Mouse (Mus musculus) kidney, embryonic 14.5 days (tissue): ENCODE results near the gene Cldn2. TPM values are rescaled to one million over a fixed set of nuclear protein-coding genes. Genes with fewer than 3 reads are reported as not detected.

ENCODE experiments used
- ATAC-seq: fragments of 200-750 bp; cut with Nextera tagmentation; 2 replicates; pipeline ENCODE4 v1.8.0; 2017; ENCODE audit warnings: moderate number of reproducible peaks, mild to moderate bottlenecking, moderate TSS enrichment, moderate library complexity; ENCODE audit not compliant: low FRiP score, low TSS enrichment
- H3K27ac ChIP-seq: fragments of 300-500 bp; sonication (generic); 2 replicates; pipeline ENCODE4 v1.5.1; 2014; ENCODE audit warnings: low read depth, mild to moderate bottlenecking, low read length, moderate library complexity, mixed read lengths
- H3K27me3 ChIP-seq: fragments of 300-500 bp; sonication (generic); 2 replicates; pipeline ENCODE4 v1.6.1; 2014; ENCODE audit warnings: mild to moderate bottlenecking, low read length; ENCODE audit not compliant: control insufficient read depth, insufficient read depth
- H3K36me3 ChIP-seq: fragments of 300-500 bp; sonication (generic); 2 replicates; pipeline ENCODE4 v1.6.1; 2014; ENCODE audit warnings: low read length, mixed read lengths; ENCODE audit not compliant: control insufficient read depth, insufficient read depth
- H3K4me1 ChIP-seq: fragments of 300-500 bp; sonication (generic); 2 replicates; pipeline ENCODE4 v1.6.1; 2014; ENCODE audit warnings: low read length, mixed read lengths; ENCODE audit not compliant: control insufficient read depth, insufficient read depth
- H3K4me2 ChIP-seq: fragments of 300-500 bp; sonication (generic); replicated peaks from 2 replicates; pipeline ENCODE4 v1.6.1; 2014; ENCODE audit warnings: low read depth, mild to moderate bottlenecking, low read length
- H3K4me3 ChIP-seq: fragments of 300-500 bp; sonication (generic); 2 replicates; pipeline ENCODE4 v1.5.1; 2014; ENCODE audit warnings: mild to moderate bottlenecking, low read length
- H3K9ac ChIP-seq: fragments of 300-500 bp; sonication (generic); 2 replicates; pipeline ENCODE4 v1.6.1; 2014; ENCODE audit warnings: low read depth, mild to moderate bottlenecking, low read length, moderate library complexity
- H3K9me3 ChIP-seq: fragments of 300-500 bp; sonication (generic); 2 replicates; pipeline ENCODE4 v1.6.1; 2016; ENCODE audit warnings: low read length; ENCODE audit not compliant: control insufficient read depth
- WGBS: fragments of 180-500 bp; shearing (Covaris S2); extraction: QIAGEN DNeasy Blood & Tissue Kit; methylation state at CpG from one replicate; pipeline ENCODE4 v1.1.7; 2014; 5-methylcytosine and 5-hydroxymethylcytosine counted together
- polyA plus RNA-seq: library from polyadenylated mRNA; unstranded; fragments of >200 nt; fragmentation: Nextera tagmentation; extraction: Ambion mirVana; gene quantifications from 2 replicates; pipeline ENCODE4 v1.2.1, GENCODE M21; 2014

Gene Cldn2
- polyA plus RNA-seq, 1 experiment from 2014 or later = 5.0 TPM

DNA sequence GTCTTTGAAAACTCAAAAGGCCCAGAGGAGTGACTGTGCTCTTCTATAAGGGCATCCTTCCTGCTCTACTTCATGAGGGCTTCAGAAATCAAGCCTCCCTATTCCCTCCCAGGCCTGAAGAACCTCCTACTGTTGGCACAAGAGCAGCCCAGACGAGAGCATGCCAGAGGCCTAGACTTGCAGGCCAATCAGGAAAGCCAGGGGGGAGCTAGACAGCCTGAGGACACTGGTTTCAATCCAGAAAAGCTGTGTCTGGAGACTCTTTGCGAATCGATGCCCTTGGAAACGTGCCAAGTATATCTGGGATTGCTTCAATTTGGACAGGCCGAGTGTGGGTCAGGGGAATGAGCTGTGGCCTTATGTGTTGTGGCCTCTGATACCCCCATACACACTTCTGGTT, 21.2 kb upstream of the Cldn2 start:
- no peaks in the 10 kb centered on the region for H3K36me3 ChIP-seq
- 83% methylated on average over 5 of the region's 5 CpGs for WGBS
- no peak for ATAC-seq

DNA sequence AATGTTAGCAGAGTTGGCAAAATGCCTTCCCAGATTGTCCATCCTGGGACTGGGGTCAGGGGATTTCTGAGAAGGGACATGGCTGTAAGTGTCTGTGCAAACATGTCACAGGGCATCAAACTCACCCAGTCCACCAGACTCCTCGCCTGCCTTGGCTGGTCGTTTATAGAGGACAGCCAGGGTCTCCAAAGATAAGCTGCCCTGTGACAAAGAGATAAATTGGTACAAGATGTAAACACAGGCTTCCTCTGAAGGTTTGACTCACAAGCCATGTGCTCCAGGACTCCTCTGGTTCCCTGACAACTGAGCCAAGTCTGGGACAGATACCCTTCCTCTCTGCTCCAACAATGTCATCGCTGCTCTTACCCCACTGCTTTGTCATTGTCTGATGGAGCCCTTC, 19.6 kb upstream of the Cldn2 start:
- WGBS = 52% methylated on average over 3 of the region's 3 CpGs
- H3K36me3 ChIP-seq = no peaks in the 10 kb centered on the region

More for the DNA sequence above, 21.2 kb upstream of the Cldn2 start:
- no peak overlapping the region for H3K27ac ChIP-seq
- no peak overlapping the region for H3K4me2 ChIP-seq
- H3K27me3 ChIP-seq = 0 out of 2 replicates have a peak, but pooled peaks cover 3% of the 10 kb centered on the region
- H3K9ac ChIP-seq = no peak overlapping the region
- H3K4me1 ChIP-seq = no peaks in the 10 kb centered on the region
- no peaks in the 10 kb centered on the region for H3K9me3 ChIP-seq
- H3K4me3 ChIP-seq = no peak overlapping the region

DNA sequence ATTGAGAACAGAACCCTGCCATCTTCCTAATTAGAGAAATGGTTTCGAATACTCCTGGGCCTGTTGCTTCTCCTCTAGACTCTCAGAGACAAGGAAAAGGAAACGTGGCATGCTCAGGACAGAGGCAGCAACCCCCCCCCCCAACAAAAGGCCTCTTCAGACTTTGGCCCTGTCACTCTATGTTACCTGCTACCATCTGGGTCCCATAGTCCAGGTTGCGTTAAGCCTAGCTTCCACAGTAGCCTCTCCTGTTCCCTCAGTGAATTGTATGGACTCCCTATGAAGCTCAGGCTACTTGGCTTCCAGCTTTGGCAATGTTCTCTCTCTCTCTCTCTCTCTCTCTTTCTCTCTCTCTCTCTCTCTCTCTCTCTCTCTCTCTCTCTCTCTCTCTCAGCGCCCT, 19.1 kb upstream of the Cldn2 start:
- no peak for ATAC-seq
- Histone ChIP-seq H3K36me3 (no peaks in the 10 kb centered on the region), H3K4me2 (no peak overlapping the region), H3K4me3 (no peak overlapping the region), H3K27ac (no peak overlapping the region), H3K9me3 (no peaks in the 10 kb centered on the region), H3K9ac (no peak overlapping the region), H3K4me1 (no peaks in the 10 kb centered on the region), H3K27me3 (no peaks in the 10 kb centered on the region)
- 88% methylated on average over 4 of the region's 4 CpGs for WGBS

More for the DNA sequence above, 19.6 kb upstream of the Cldn2 start:
- Histone ChIP-seq H3K27ac (no peak overlapping the region), H3K27me3 (no peaks in the 10 kb centered on the region), H3K4me3 (no peak overlapping the region), H3K4me1 (no peaks in the 10 kb centered on the region), H3K9ac (no peak overlapping the region), H3K4me2 (no peak overlapping the region), H3K9me3 (no peaks in the 10 kb centered on the region)
- no peak for ATAC-seq

DNA sequence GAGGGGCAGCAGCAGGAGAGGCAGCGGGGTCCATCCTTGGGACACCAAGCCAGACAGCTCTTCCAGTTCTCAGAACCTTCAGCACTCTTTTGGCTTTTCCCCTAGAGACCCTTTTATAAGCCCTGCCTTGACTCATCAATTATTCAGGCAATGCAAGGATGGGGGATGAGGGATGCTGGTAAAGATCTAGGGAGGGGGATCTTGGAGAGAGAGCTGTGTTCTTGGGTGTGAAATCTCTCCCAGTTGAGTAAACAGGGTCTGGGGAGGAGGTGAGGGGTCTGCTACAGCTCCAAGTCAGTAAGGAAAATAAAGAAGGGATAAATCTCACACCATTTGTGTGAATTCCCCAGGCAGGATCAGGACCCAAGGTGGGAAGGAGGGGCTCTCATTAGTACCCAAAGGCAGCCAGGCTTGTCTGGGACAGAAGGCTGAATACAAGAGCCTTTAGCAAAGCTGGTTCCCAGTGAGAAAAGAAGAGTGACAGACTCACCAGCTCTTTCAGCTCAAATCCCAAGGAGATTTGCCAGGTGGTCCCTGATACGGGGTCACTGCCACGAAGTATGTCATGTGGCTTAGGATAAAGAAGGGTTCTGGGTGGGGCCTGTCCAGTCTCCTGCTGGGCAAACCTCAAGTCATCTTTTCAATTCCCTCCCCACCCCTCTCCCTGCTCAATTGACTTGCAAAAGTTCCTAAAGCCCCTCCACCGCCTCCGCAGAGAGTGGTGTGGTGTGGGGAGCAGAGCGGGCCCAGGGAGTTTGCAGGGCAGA, 18.2 kb upstream of the Cldn2 start, which contains the start of gene Ripply1:
Gene Ripply1, minus strand, starts transcription at position 76 of the 767 bp plus-strand sequence.
- Histone ChIP-seq H3K27ac (no peak within 1 kb of the TSS), H3K4me2 (no peak within 1 kb of the TSS), H3K4me1 (no peaks in the 10 kb centered on the region), H3K9ac (no peak within 1 kb of the TSS), H3K27me3 (no peaks in the 10 kb centered on the region), H3K9me3 (no peaks in the 10 kb centered on the region), H3K36me3 (no peaks in the 10 kb centered on the region), H3K4me3 (no peak within 1 kb of the TSS)
- 38% methylated on average over 6 of the region's 6 CpGs for WGBS
- no peak for ATAC-seq

DNA sequence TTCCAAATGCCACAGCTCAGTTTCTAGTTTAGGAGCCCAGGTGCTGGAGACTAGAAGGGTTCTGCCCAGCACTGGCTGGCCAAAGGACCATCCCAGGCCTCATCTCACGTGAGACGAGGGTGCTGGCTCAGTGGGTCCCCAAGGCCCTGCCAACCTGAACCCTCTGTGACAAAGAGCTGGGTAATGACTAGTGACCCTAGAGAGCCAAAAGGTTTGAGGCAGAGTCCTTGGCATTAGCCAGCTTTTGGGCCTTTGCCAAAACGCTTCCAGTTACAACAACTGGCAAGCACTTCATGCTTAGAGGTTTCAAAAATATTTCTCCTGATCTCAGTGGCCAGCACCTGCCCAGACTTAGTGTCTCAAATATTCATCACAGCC, 17.6 kb upstream of the Cldn2 start:
- WGBS = 74% methylated on average over 3 of the region's 3 CpGs
- no peak overlapping the region for H3K27ac ChIP-seq
- H3K4me1 ChIP-seq = no peaks in the 10 kb centered on the region
- no peaks in the 10 kb centered on the region for H3K9me3 ChIP-seq
- no peak overlapping the region for H3K9ac ChIP-seq
- no peak for ATAC-seq
- no peaks in the 10 kb centered on the region for H3K36me3 ChIP-seq
- H3K27me3 ChIP-seq = no peaks in the 10 kb centered on the region
- H3K4me2 ChIP-seq = no peak overlapping the region
- no peak overlapping the region for H3K4me3 ChIP-seq

DNA sequence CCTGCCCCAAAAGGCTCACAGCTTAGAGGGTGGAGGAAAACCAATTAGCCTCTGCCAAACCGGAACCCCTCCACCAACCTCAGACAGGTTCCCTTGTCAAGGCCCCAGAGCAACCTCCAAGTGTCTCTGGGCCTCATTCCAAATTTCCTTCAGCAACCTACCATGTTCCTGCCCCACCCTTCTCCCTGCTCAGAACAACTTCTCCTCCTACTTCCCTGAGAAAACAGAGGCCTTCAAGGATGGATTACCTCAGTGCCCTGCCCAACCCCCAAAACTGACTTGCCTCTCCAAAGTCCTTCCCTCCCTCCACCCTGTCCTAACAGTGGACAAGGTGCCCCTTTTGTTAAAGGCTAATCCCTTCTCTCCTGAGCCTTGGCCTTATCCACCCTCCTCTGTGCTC, 14.9 kb upstream of the Cldn2 start:
- Histone ChIP-seq H3K9ac (no peak overlapping the region), H3K9me3 (no peaks in the 10 kb centered on the region), H3K4me2 (no peak overlapping the region), H3K27ac (no peak overlapping the region), H3K4me3 (no peak overlapping the region), H3K27me3 (no peaks in the 10 kb centered on the region), H3K36me3 (no peaks in the 10 kb centered on the region), H3K4me1 (no peaks in the 10 kb centered on the region)
- 33% methylated on average over 1 of the region's 1 CpGs for WGBS
- ATAC-seq = no peak; the same call in 1 of the 2 replicates

DNA sequence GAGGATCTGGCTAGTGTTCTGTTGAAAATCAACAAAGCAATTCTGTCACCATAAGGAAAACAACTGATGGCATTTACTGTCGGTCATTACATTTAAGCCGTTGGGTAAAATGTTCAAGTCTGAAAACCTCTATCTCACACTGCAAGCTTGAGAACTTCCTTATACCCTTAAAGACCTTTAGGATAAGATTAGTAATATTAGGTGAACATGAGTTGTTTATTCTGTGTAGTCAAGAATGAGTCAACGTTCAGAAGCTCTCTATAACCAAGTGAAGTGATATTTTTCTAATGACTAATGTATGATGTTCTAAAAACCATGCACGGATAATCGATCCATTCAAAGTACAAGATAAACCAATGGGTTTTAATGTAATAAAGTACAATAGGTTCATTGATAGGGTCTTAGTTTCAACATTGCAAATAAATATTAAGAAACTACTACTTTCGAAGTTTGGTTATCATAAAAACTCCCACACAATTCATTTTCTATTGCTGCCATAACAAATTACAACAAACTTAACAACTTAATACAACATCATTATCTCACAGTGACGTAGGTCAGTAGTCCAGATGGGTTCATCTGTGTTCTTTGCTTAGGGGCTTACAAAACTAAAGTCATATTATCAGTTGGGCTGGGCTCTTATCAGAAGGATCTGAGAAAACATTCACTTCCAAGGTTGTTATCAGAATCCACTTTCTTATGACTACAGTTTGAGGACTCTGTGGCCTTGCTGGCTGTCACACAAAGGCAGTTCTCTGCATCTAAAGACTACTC, 6.4 kb upstream of the Cldn2 start:
- no peak for ATAC-seq
- Histone ChIP-seq H3K4me3 (no peak overlapping the region), H3K4me1 (no peaks in the 10 kb centered on the region), H3K4me2 (no peak overlapping the region), H3K27ac (no peak overlapping the region), H3K9me3 (no peaks in the 10 kb centered on the region), H3K36me3 (no peaks in the 10 kb centered on the region), H3K9ac (no peak overlapping the region), H3K27me3 (no peaks in the 10 kb centered on the region)
- WGBS = 87% methylated on average over 7 of the region's 7 CpGs

DNA sequence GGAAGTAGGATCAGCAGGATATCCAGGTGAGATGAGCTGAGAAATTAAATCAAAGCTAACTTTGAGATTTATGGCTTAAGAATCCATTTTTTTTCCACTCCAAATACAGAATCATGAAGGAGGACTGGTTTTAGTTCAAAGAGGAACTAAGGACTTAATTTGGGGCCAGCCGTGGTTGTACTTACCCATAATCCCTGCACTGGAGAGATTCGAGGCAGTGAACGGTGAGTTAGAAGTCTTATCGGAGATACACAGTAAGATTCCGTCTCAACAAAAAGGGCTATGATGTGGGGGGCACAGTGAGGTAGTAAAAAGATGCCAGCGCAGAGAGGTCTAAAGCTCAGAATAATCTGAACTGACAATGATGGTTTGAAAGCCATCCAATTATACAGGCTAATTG, 4.6 kb upstream of the Cldn2 start:
- Histone ChIP-seq H3K27ac (no peak overlapping the region), H3K9ac (no peak overlapping the region), H3K4me2 (no peak overlapping the region), H3K27me3 (no peaks in the 10 kb centered on the region), H3K4me1 (no peaks in the 10 kb centered on the region), H3K36me3 (no peaks in the 10 kb centered on the region), H3K4me3 (no peak overlapping the region), H3K9me3 (no peaks in the 10 kb centered on the region)
- no peak for ATAC-seq
- 90% methylated on average over 6 of the region's 6 CpGs for WGBS

DNA sequence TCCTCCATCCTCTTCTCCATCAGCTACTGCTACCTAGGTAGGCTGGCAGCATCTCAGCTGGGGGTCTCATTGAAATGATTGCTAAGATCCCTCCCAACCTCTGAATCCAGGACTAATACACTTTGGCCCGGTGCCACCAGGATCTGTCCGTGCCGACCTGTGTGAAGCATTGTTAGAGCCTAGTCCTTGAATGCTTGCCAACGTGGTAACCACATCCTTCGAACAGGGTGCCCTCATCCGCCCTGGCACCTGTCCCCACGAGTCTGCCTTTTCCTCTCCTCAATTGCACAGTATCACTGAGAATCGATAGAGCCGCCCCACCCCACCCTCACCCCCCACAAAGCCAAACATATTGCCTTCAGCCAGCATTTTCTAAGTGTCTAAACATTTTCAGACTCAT, 2.8 kb upstream of the Cldn2 start:
- H3K4me3 ChIP-seq = no peak overlapping the region
- H3K4me2 ChIP-seq = no peak overlapping the region
- no peaks in the 10 kb centered on the region for H3K36me3 ChIP-seq
- no peaks in the 10 kb centered on the region for H3K4me1 ChIP-seq
- no peak overlapping the region for H3K9ac ChIP-seq
- no peak for ATAC-seq
- no peak overlapping the region for H3K27ac ChIP-seq
- no peaks in the 10 kb centered on the region for H3K27me3 ChIP-seq
- no peaks in the 10 kb centered on the region for H3K9me3 ChIP-seq
- WGBS = 87% methylated on average over 9 of the region's 9 CpGs
